Comparison of ENCODE assay signal across 26 mouse cellular contexts in genomic region chr7:120034996-120035395, GRCm38 (mm10).
DNase-seq lines count a peak whose midpoint lies in the region; ATAC-seq and TF ChIP-seq lines count a peak whose summit lies in the region.
"Had no signal": no experiment of that assay in that cellular context is flagged by ENCODE, and none has a peak within 500 bp of the region (broad histone marks: within the 10 kb centered on the region; RNA-seq: fewer than 3 reads in every experiment).

No protein-coding gene starts in this region.

- TF ChIP-seq CTCF in heart, postnatal 0 days (IDR thresholded peaks at IDR 0.05; ENCODE audit: low read depth) = no peak

- H3K9ac ChIP-seq in forebrain, embryonic 16.5 days (replicated peaks; ENCODE audit: low read depth, low read length) = no peak overlapping the region
- no peak overlapping the region for H3K9ac ChIP-seq in forebrain, embryonic 15.5 days (replicated peaks)
- no peak overlapping the region for H3K9ac ChIP-seq in heart, postnatal 0 days (replicated peaks; ENCODE audit: low read depth, low read length)
- H3K9ac ChIP-seq: embryonic facial prominence, embryonic 12.5 days; forebrain, embryonic 13.5 days; heart, embryonic 13.5 days; liver, embryonic 15.5 days; lung, embryonic 15.5 days; neural tube, embryonic 12.5 days; stomach, embryonic 15.5 days had no signal

- 86% methylated on average over 4 of the region's 4 CpGs for WGBS in forebrain, embryonic 16.5 days
- WGBS in forebrain, embryonic 15.5 days = 80% methylated on average over 4 of the region's 4 CpGs
- WGBS in heart, postnatal 0 days = 59% methylated on average over 4 of the region's 4 CpGs

- no peaks in the 10 kb centered on the region for H3K27me3 ChIP-seq in forebrain, embryonic 16.5 days (replicated peaks; ENCODE audit: control insufficient read depth, insufficient read depth, low read length)
- H3K27me3 ChIP-seq in forebrain, embryonic 15.5 days = no peaks in the 10 kb centered on the region
- H3K27me3 ChIP-seq in heart, postnatal 0 days (ENCODE audit: control insufficient read depth, insufficient read depth, low read length) = no peaks in the 10 kb centered on the region
- H3K27me3 ChIP-seq: embryonic facial prominence, embryonic 12.5 days; forebrain, embryonic 13.5 days; heart, embryonic 13.5 days; liver, embryonic 15.5 days; lung, embryonic 15.5 days; neural tube, embryonic 12.5 days; stomach, embryonic 15.5 days had no signal

- DNase-seq in heart, postnatal 0 days (ENCODE audit: low spot score) = peak; percentile 18
- no peak for DNase-seq in heart, postnatal 10 days
- DNase-seq in left cerebral cortex, postnatal 14 days (ENCODE audit: low spot score in 2 of 2) = peak; percentile 6 to 18
- DNase-seq in left cerebral cortex, postnatal 4 days = no peak
- DNase-seq in Muller cell, postnatal 12 days (ENCODE audit: inconsistent ontology term) = peak; percentile 46
- no peak for DNase-seq in cerebellum, adult 18-20 months
- DNase-seq: adrenal gland, postnatal 14 days; cerebellum, postnatal 10 days; gastrocnemius, postnatal 25 days; heart, adult 18-20 months; kidney, postnatal 25 days; liver; thymus, postnatal 25 days had no signal

- H3K4me1 ChIP-seq in forebrain, embryonic 16.5 days (replicated peaks; ENCODE audit: control insufficient read depth, insufficient read depth, low read length) = no peaks in the 10 kb centered on the region
- no peaks in the 10 kb centered on the region for H3K4me1 ChIP-seq in forebrain, embryonic 15.5 days
- H3K4me1 ChIP-seq in heart, postnatal 0 days (ENCODE audit: control insufficient read depth, insufficient read depth) = no peaks in the 10 kb centered on the region
- H3K4me1 ChIP-seq: embryonic facial prominence, embryonic 12.5 days; forebrain, embryonic 13.5 days; limb, embryonic 10.5 days; liver, embryonic 15.5 days; lung, embryonic 15.5 days; neural tube, embryonic 12.5 days; stomach, embryonic 15.5 days had no signal

- H3K27ac ChIP-seq in forebrain, embryonic 16.5 days (ENCODE audit: low read length) = no peak overlapping the region
- H3K27ac ChIP-seq in forebrain, embryonic 15.5 days (replicated peaks) = no peak overlapping the region
- no peak overlapping the region for H3K27ac ChIP-seq in heart, postnatal 0 days (ENCODE audit: low read depth)
- H3K27ac ChIP-seq: embryonic facial prominence, embryonic 12.5 days; forebrain, embryonic 13.5 days; heart, embryonic 13.5 days; limb, embryonic 10.5 days; liver, embryonic 15.5 days; lung, embryonic 15.5 days; macrophage; neural tube, embryonic 12.5 days; stomach, embryonic 15.5 days had no signal

- intact Hi-C loops in heart, postnatal 10 days (cut with DNase I) = no loop called here
- intact Hi-C loops in left cerebral cortex, postnatal 14 days (cut with DNase I) = no loop called here
- intact Hi-C loops in left cerebral cortex, postnatal 4 days (cut with DNase I) = no loop called here

- no peaks in the 10 kb centered on the region for H3K36me3 ChIP-seq in forebrain, embryonic 16.5 days (ENCODE audit: control insufficient read depth, insufficient read depth)
- H3K36me3 ChIP-seq in forebrain, embryonic 15.5 days = no peaks in the 10 kb centered on the region
- no peaks in the 10 kb centered on the region for H3K36me3 ChIP-seq in heart, postnatal 0 days (replicated peaks; ENCODE audit: control insufficient read depth, insufficient read depth, low read length)
- H3K36me3 ChIP-seq: embryonic facial prominence, embryonic 12.5 days; heart, embryonic 13.5 days; limb, embryonic 10.5 days; liver, embryonic 15.5 days; lung, embryonic 15.5 days; neural tube, embryonic 12.5 days; stomach, embryonic 15.5 days had no signal

- no peak overlapping the region for H3K4me2 ChIP-seq in forebrain, embryonic 16.5 days (ENCODE audit: low read length)
- no peak overlapping the region for H3K4me2 ChIP-seq in forebrain, embryonic 15.5 days (replicated peaks)
- no peak overlapping the region for H3K4me2 ChIP-seq in heart, postnatal 0 days (ENCODE audit: low read depth, low read length)
- H3K4me2 ChIP-seq: embryonic facial prominence, embryonic 12.5 days; forebrain, embryonic 13.5 days; heart, embryonic 13.5 days; liver, embryonic 15.5 days; lung, embryonic 15.5 days; neural tube, embryonic 12.5 days; stomach, embryonic 15.5 days had no signal

- H3K4me3 ChIP-seq in forebrain, embryonic 16.5 days (replicated peaks; ENCODE audit: low read length) = no peak overlapping the region
- H3K4me3 ChIP-seq in forebrain, embryonic 15.5 days = no peak overlapping the region
- H3K4me3 ChIP-seq in heart, postnatal 0 days (ENCODE audit: low read depth, low read length) = no peak overlapping the region
- H3K4me3 ChIP-seq: embryonic facial prominence, embryonic 12.5 days; erythroblast, embryonic 14.5 days; forebrain, embryonic 13.5 days; heart, embryonic 13.5 days; limb, embryonic 10.5 days; liver, embryonic 15.5 days; lung, embryonic 15.5 days; neural tube, embryonic 12.5 days; stomach, embryonic 15.5 days had no signal

- no peak for TF ChIP-seq EP300 in heart, postnatal 0 days (IDR thresholded peaks at IDR 0.05; ENCODE audit: low read depth)

- no peaks in the 10 kb centered on the region for H3K9me3 ChIP-seq in forebrain, embryonic 16.5 days (ENCODE audit: control insufficient read depth, low read length)
- H3K9me3 ChIP-seq in forebrain, embryonic 15.5 days = no peaks in the 10 kb centered on the region
- H3K9me3 ChIP-seq in heart, postnatal 0 days (replicated peaks; ENCODE audit: control insufficient read depth, low read length) = 0 out of 2 replicates have a peak, but pooled peaks cover 4% of the 10 kb centered on the region
- H3K9me3 ChIP-seq: embryonic facial prominence, embryonic 12.5 days; forebrain, embryonic 13.5 days; heart, embryonic 13.5 days; limb, embryonic 10.5 days; liver, embryonic 15.5 days; lung, embryonic 15.5 days; stomach, embryonic 15.5 days had no signal

- 0 out of 2 replicates have a peak, but pooled peaks have one; percentile 18 for ATAC-seq in forebrain, embryonic 16.5 days
- no peak for ATAC-seq in forebrain, embryonic 15.5 days (replicated peaks)
- ATAC-seq in heart, postnatal 0 days (ENCODE audit: insufficient read depth, low read depth) = no peak; the same call in 1 of the 2 replicates
- ATAC-seq: forebrain, embryonic 13.5 days; intestine, postnatal 0 days had no signal

Comparison
In these comparisons a context has a peak if more than half of its experiments do, and no peak if none do; other contexts are left out.
1. DNase-seq: peak in heart, postnatal 0 days (single experiment), left cerebral cortex, postnatal 14 days (2 of 2) and Muller cell, postnatal 12 days (single experiment); none in heart, postnatal 10 days (0 of 2), left cerebral cortex, postnatal 4 days (single experiment) and cerebellum, adult 18-20 months (0 of 2).